Mouse (Mus musculus) lung, adult 2 months (tissue): ENCODE results near the gene Cldn2.

ENCODE experiments used
- CTCF ChIP-seq: fragments of 200-500 bp; IDR thresholded peaks from 2 replicates; pipeline ENCODE4 v1.5.1; 2011; ENCODE audit warnings: mild to moderate bottlenecking, low read length, control low read depth; ENCODE audit not compliant: insufficient read depth
- POLR2A ChIP-seq: fragments of 200-500 bp; IDR thresholded peaks from 2 replicates; pipeline ENCODE4 v1.6.1; 2011; ENCODE audit warnings: low read depth, mild to moderate bottlenecking, control low read depth, low read length, borderline replicate concordance; ENCODE audit errors: extremely low read depth

GRCm38 (mm10) chrX:139774309-139775083 lies 26.1 kb upstream of the Cldn2 start:
- TF ChIP-seq POLR2A (no peak), CTCF (peak; percentile 46)
